Mouse (Mus musculus) forebrain, postnatal 0 days (tissue): ENCODE data around the gene Cbl. TPM values are rescaled to one million over a fixed set of nuclear protein-coding genes. Genes with fewer than 3 reads are reported as not detected.

ENCODE experiments used
- ATAC-seq: fragments of 200-750 bp; cut with Nextera tagmentation; 2 replicates; pipeline ENCODE4 v1.8.0; 2017; ENCODE audit warnings: mild to moderate bottlenecking, moderate library complexity
- DNase-seq: peaks from one replicate; pipeline ENCODE4 v3.0.0-alpha.2; 2015
- H3K27ac ChIP-seq: fragments of 300-500 bp; sonication (generic); 2 replicates; pipeline ENCODE4 v1.5.1; 2014; ENCODE audit warnings: low read depth, mild to moderate bottlenecking, antibody characterized with exemption, low read length, moderate library complexity, mixed read lengths
- H3K27me3 ChIP-seq: fragments of 300-500 bp; sonication (generic); 2 replicates; pipeline ENCODE4 v1.6.1; 2014; ENCODE audit warnings: mild to moderate bottlenecking, low read length, mixed read lengths; ENCODE audit not compliant: insufficient read depth
- H3K36me3 ChIP-seq: fragments of 300-500 bp; sonication (generic); 2 replicates; pipeline ENCODE4 v1.6.1; 2014; ENCODE audit warnings: mild to moderate bottlenecking, moderate library complexity; ENCODE audit not compliant: insufficient read depth
- H3K4me1 ChIP-seq: fragments of 300-500 bp; sonication (generic); 2 replicates; pipeline ENCODE4 v1.6.1; 2014; ENCODE audit warnings: antibody characterized with exemption; ENCODE audit not compliant: insufficient read depth
- H3K4me2 ChIP-seq: fragments of 300-500 bp; sonication (generic); 2 replicates; pipeline ENCODE4 v1.6.1; 2014; ENCODE audit warnings: low read depth, mild to moderate bottlenecking, moderate library complexity
- H3K4me3 ChIP-seq: fragments of 300-500 bp; sonication (generic); 2 replicates; pipeline ENCODE4 v1.5.1; 2014; ENCODE audit warnings: low read depth, low read length, mixed read lengths
- H3K9ac ChIP-seq: fragments of 300-500 bp; sonication (generic); 2 replicates; pipeline ENCODE4 v1.6.1; 2014; ENCODE audit warnings: mild to moderate bottlenecking
- H3K9me3 ChIP-seq: fragments of 300-500 bp; sonication (generic); 2 replicates; pipeline ENCODE4 v1.6.1; 2016; ENCODE audit warnings: low read length
- CTCF ChIP-seq: sonication (generic); IDR thresholded peaks from 2 replicates; pipeline ENCODE4 v1.5.1; 2016; ENCODE audit warnings: antibody characterized with exemption, control low read depth, low read depth
- WGBS: fragments of 180-500 bp; shearing (Covaris S2); extraction: QIAGEN DNeasy Blood & Tissue Kit; methylation state at CpG from one replicate; pipeline ENCODE4 v1.1.7; 2014; 5-methylcytosine and 5-hydroxymethylcytosine counted together
- polyA plus RNA-seq: library from polyadenylated mRNA; unstranded; fragments of >200 nt; fragmentation: Nextera tagmentation; extraction: Ambion mirVana; gene quantifications from 2 replicates; pipeline ENCODE4 v1.2.1, GENCODE M21; 2015
- total RNA-seq: library from RNA; depleted of rRNA; stranded (reverse); fragments of >200 nt; gene quantifications from 2 replicates; pipeline ENCODE4 v1.2.3, GENCODE M21; 2014

The Cbl gene
- total and polyA plus RNA-seq, 2 experiments from 2014 or later, result 14.4 to 24.4 TPM

DNA sequence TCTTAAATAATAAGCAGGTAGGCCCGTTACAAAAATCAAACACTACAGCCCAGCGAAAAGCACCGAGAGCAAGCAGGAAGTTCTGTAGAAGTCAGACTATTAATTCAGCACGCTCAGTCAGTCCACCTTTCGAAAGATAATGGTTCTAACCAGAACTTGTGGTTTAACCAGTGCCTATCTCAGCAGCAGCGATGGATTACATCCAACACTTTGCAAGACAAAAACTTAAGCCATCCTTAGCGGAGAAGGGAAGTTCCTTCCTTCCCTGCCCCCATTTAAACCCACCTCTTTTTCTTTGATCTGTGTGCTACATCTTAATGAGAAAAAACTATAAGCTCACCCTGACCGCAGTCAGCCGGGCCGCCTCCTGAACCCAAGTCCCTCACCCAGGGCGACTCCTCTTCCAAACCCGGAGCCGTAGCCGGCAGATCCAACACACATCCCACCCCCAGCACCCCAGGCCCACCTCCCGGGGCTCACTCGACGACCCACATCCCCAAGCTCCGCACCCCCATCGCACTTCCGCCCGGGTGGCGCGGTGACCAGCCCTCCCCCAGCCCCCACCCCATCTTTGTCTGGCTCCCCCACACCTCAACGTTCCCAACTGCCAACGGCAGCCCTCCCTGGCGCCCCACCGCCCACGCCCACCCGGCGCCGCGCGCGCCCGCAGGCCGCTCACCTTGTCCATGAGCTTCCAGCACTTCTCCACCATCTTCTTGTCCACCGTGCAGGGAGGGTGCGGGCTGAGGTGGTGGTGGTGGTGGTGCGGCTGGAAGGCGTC, 638 bp downstream of the Cbl start:
- Histone ChIP-seq H3K4me2 (peak overlapping the region; percentile 56), H3K27me3 (no peaks in the 10 kb centered on the region), H3K9ac (peak overlapping the region; percentile 92), H3K27ac (peak overlapping the region; percentile 92), H3K4me1 (peaks cover 5% of the 10 kb centered on the region; the same call in 1 of the 2 replicates), H3K9me3 (no peaks in the 10 kb centered on the region), H3K4me3 (peak overlapping the region; percentile 91), H3K36me3 (no peaks in the 10 kb centered on the region)
- peak; percentile 8 for DNase-seq
- WGBS, result under 1% methylated on average over 40 of the region's 40 CpGs
- TF ChIP-seq CTCF, result no peak
- peak; percentile 68 for ATAC-seq

DNA sequence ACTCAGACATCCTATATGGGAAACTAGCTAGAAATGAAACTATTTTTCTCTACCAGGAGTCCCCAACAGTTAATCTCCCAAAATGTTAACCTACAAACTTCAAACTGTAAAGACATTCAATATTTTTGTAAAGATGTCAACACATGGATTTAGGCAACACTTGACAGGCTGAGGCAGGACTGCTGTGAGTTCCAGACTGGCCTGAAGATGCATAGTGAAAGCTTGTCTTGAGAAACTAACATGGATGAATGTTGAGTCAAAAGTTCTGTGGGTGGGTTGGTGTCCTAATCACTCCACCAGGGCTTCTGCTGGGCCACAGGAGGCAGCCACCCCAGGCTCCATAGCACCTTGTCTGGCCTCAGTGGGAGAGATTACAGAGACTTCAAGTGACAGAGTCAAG, 2.2 kb downstream of the Cbl start:
- ATAC-seq (no peak), DNase-seq (no peak)
- Histone ChIP-seq H3K4me3 (no peak overlapping the region), H3K9me3 (no peaks in the 10 kb centered on the region), H3K36me3 (no peaks in the 10 kb centered on the region), H3K27ac (no peak overlapping the region), H3K9ac (no peak overlapping the region), H3K4me2 (peak overlapping the region; percentile 56), H3K27me3 (no peaks in the 10 kb centered on the region), H3K4me1 (peaks cover 5% of the 10 kb centered on the region; the same call in 1 of the 2 replicates)
- no peak for TF ChIP-seq CTCF

DNA sequence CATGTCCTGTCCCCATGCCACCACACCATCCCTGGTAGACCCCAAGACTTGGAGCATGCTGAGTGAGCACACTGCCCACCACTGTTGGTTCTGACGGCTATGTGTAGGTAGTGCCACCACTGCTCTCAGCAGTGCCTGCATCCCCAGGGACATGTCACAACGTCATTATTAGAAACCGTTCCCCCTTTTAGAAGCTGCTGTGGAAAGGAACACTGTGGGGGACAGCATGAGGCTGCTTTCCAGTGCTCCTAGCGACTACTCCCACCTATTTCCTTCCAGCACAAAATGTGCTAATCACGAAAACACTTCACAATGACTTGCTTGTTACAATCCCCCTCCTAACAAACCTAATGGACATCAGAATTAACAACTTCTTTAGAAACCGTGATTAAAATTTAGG, 7.9 kb downstream of the Cbl start:
- Histone ChIP-seq H3K4me2 (no peak overlapping the region), H3K4me3 (no peak overlapping the region), H3K4me1 (no peaks in the 10 kb centered on the region), H3K27me3 (no peaks in the 10 kb centered on the region), H3K36me3 (no peaks in the 10 kb centered on the region), H3K9me3 (no peaks in the 10 kb centered on the region), H3K27ac (no peak overlapping the region), H3K9ac (no peak overlapping the region)
- ATAC-seq (no peak), DNase-seq (no peak)
- no peak for TF ChIP-seq CTCF
- WGBS, result 42% methylated on average over 6 of the region's 6 CpGs

DNA sequence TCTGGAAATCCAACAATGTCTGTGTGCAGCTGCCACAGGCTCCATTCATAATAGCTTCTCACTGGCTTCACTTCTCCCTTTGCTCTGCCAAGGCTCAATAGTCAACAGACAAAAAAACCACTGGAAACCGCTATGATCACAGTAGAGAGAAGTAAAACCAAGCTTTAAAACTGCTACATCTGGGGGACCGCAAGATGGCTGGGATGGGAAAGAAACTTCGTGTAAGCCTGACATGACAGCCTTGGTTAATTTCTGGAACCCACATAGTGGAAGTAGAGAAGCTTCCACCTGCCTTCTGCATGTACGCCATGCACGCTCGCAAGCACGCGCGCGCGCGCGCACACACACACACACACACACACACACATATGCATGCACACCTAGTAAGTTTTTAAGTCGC, 20.3 kb downstream of the Cbl start:
- no peak for ATAC-seq
- no peak for DNase-seq
- Histone ChIP-seq H3K9ac (no peak overlapping the region), H3K4me2 (no peak overlapping the region), H3K9me3 (no peaks in the 10 kb centered on the region), H3K27me3 (no peaks in the 10 kb centered on the region), H3K4me1 (no peaks in the 10 kb centered on the region), H3K4me3 (no peak overlapping the region), H3K36me3 (no peaks in the 10 kb centered on the region), H3K27ac (no peak overlapping the region)
- WGBS, result 91% methylated on average over 14 of the region's 14 CpGs
- no peak for TF ChIP-seq CTCF

DNA sequence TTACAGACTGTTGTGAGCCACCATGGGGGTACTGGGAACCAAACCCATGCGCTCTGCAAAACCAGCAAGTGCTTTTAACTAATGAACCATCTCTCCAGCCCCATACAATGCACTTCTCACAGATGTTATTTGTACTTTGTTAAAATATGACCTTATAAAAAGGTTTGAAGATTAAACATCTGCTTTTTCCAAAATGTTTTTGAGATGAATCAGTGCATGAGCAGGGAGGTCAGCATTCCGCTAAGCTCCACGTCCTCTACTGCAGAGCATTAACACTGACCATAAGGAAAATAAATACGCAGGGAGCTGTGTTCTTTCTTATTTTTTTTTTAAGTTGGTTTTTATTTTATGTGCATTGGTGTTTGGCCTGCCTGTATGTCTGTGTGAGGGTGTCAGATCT, 21.4 kb downstream of the Cbl start:
- TF ChIP-seq CTCF, result no peak
- no peaks in the 10 kb centered on the region for H3K4me1 ChIP-seq
- no peaks in the 10 kb centered on the region for H3K9me3 ChIP-seq
- H3K27ac ChIP-seq, result no peak overlapping the region
- DNase-seq, result no peak
- H3K36me3 ChIP-seq, result no peaks in the 10 kb centered on the region
- no peak overlapping the region for H3K9ac ChIP-seq
- ATAC-seq, result no peak
- H3K4me2 ChIP-seq, result no peak overlapping the region
- no peak overlapping the region for H3K4me3 ChIP-seq
- 89% methylated on average over 4 of the region's 4 CpGs for WGBS
- H3K27me3 ChIP-seq, result no peaks in the 10 kb centered on the region

DNA sequence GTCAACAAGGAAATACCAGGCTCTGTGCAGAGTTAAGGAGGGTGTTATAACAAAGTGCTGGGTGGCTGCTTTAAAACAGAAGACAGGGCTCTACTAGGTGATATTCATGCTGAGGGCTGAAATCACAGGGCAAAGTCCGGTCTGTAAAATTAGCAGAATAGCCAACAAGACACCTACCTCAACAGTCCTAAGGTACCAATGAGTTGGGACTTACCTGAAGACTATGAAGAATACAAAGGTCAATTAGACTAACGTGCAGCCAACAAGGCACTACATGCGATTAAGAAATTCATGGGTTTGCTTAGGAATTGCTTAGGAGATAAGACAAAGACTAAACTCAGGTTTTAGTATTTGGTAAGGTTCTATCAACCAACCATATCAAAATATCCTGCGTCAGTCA, 24.4 kb downstream of the Cbl start:
- ATAC-seq (no peak), DNase-seq (no peak)
- Histone ChIP-seq H3K4me2 (no peak overlapping the region), H3K27me3 (no peaks in the 10 kb centered on the region), H3K4me3 (no peak overlapping the region), H3K27ac (no peak overlapping the region), H3K9ac (no peak overlapping the region), H3K9me3 (no peaks in the 10 kb centered on the region), H3K4me1 (no peaks in the 10 kb centered on the region), H3K36me3 (no peaks in the 10 kb centered on the region)
- TF ChIP-seq CTCF, result no peak
- 93% methylated on average over 4 of the region's 4 CpGs for WGBS

DNA sequence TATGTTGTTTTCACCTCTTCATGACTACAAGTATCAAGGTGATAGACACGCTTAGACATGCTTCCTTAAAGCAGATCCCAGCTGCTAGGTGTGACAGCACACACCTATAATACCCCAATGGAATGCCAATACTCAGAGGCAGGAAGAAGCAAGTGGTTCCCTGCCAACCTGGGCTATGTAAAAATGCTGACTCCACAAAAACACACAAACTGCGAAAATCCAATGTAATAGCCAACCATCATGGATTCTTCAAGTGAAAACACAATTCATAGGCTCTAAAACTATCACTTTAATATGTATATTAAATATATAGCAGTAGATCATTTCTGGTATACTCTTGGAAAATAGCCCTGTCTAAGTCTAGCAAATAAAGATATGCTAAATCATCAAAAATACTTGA, 26.0 kb downstream of the Cbl start:
- Histone ChIP-seq H3K4me1 (no peaks in the 10 kb centered on the region), H3K4me3 (no peak overlapping the region), H3K27me3 (no peaks in the 10 kb centered on the region), H3K36me3 (no peaks in the 10 kb centered on the region), H3K9ac (no peak overlapping the region), H3K27ac (no peak overlapping the region), H3K9me3 (no peaks in the 10 kb centered on the region), H3K4me2 (no peak overlapping the region)
- ATAC-seq (no peak), DNase-seq (no peak)
- 95% methylated on average over 2 of the region's 2 CpGs for WGBS
- TF ChIP-seq CTCF, result no peak
